Mouse (Mus musculus) G1E (cell line): ENCODE measurements around the gene Aldob. TPM values are rescaled to one million over a fixed set of nuclear protein-coding genes. Genes with fewer than 3 reads are reported as not detected.
A peak's percentile ranks its signal among the peaks of the same experiment; 100 is the strongest.

Experiments
- ATAC-seq: 2 replicates; pipeline ENCODE4 v1.8.0; 2016; ENCODE audit warnings: mild to moderate bottlenecking; ENCODE audit not compliant: insufficient number of reproducible peaks, poor library complexity, low FRiP score, severe bottlenecking; ENCODE audit errors: extremely low read depth
- DNase-seq: peaks from one replicate; pipeline ENCODE4 v3.0.0; 2012; ENCODE audit warnings: low spot score
- H3K27me3 ChIP-seq: 2 replicates; pipeline ENCODE4 v1.6.1; 2012; ENCODE audit warnings: mild to moderate bottlenecking, low read length, inconsistent platforms; ENCODE audit not compliant: insufficient read depth
- H3K36me3 ChIP-seq: replicated peaks from 2 replicates; pipeline ENCODE3; 2012; ENCODE audit warnings: mild to moderate bottlenecking, inconsistent platforms
- H3K4me1 ChIP-seq: 2 replicates; pipeline ENCODE4 v1.6.1; 2012; ENCODE audit warnings: low read depth, low read length, inconsistent platforms, mixed read lengths; ENCODE audit not compliant: insufficient read depth
- H3K4me3 ChIP-seq: 2 replicates; pipeline ENCODE4 v1.5.1; 2012; ENCODE audit warnings: low read depth, mild to moderate bottlenecking, inconsistent platforms, low read length, moderate library complexity, mixed read lengths
- H3K9me3 ChIP-seq: replicated peaks from 2 replicates; pipeline ENCODE4 v1.6.1; 2012; ENCODE audit warnings: inconsistent platforms
- CTCF ChIP-seq: IDR thresholded peaks from 2 replicates; pipeline ENCODE4 v1.5.1; 2012; ENCODE audit warnings: low read depth, low read length, inconsistent platforms, mixed read lengths
- GATA1 ChIP-seq: IDR thresholded peaks from 2 replicates; pipeline ENCODE4 v1.6.1; 2012; ENCODE audit warnings: borderline replicate concordance, low read length, inconsistent platforms, mixed read lengths
- GATA2 ChIP-seq: IDR thresholded peaks from 2 replicates; pipeline ENCODE4 v1.6.1; 2012; ENCODE audit warnings: low read depth, low read length, inconsistent platforms, borderline replicate concordance
- POLR2AphosphoS5 ChIP-seq: IDR thresholded peaks from 2 replicates; pipeline ENCODE4 v1.6.1; 2012; ENCODE audit warnings: low read depth, low read length, inconsistent platforms; ENCODE audit not compliant: insufficient replicate concordance
- TAL1 ChIP-seq: conservative IDR thresholded peaks from 2 replicates; pipeline ENCODE4 v1.6.1; 2012; ENCODE audit warnings: low read depth, low read length, inconsistent platforms, mixed read lengths
- polyA plus RNA-seq: library from polyadenylated mRNA; stranded (reverse); fragments of >175 nt; gene quantifications from 2 replicates; pipeline ENCODE4 v1.2.3, GENCODE M21; 2012
- total RNA-seq, 2 experiments: library from RNA; stranded (forward) in 1 of 2; stranded (reverse) in 1 of 2; fragments of 200-1000 nt in 1 of 2; fragments of >200 nt in 1 of 2; fragmentation: Nextera tagmentation in 1 of 2; gene quantifications; 2 replicates each; pipeline ENCODE4 v1.2.3; 2014 to 2017

The Aldob gene
- total and polyA plus RNA-seq, 3 experiments: 0.44 TPM; not detected in 2

DNA sequence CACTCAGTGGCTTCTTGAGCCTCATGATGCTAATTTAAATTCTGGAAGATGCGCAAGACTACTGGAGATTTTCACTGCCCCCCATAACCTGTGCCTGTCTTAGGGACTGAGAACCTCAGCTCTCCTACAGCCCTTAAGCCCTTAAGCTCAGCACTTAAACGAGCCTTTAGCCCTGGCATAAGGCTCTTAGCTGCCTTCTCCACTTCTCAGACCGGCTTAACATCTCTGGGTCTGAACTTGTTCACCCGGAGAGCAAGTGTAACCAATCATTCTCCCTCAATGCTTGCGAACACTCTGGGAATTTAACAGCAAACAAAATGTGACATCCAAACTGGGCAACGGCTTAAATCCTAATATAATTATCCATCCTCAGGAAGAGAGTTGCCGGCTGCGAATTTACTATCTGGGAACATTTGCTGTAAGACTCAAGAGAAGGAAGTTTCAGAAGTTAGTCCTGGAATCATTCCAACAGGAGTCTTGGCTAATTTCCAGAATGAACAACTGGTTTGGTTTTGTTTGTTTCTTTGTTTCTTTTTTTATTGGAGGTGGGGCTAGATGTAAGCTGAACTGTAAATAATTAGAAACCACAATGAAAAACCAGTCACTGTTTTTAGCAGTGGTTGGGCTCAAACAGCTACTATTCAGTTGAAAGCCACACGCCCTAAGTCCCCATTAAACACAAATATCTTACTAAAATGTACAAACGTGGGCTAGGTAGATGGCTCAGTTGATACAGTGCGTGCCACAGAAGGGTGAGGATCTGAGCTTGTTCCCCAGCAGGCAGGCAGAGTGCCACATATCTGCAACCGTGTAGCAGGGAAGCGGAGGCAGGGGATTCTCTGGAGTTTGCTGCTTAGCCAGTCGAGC, 34.9 kb upstream of the Aldob start:
- TF ChIP-seq TAL1 (no peak), POLR2AphosphoS5 (no peak), GATA2 (no peak), GATA1 (no peak), CTCF (no peak)
- H3K9me3 ChIP-seq: no peaks in the 10 kb centered on the region
- peak overlapping the region; percentile 58; the same call in 1 of the 2 replicates for H3K4me3 ChIP-seq
- ATAC-seq (no peak), DNase-seq (no peak)
- H3K27me3 ChIP-seq: no peaks in the 10 kb centered on the region
- H3K4me1 ChIP-seq: peaks cover 68% of the 10 kb centered on the region
- peaks cover 55% of the 10 kb centered on the region for H3K36me3 ChIP-seq

DNA sequence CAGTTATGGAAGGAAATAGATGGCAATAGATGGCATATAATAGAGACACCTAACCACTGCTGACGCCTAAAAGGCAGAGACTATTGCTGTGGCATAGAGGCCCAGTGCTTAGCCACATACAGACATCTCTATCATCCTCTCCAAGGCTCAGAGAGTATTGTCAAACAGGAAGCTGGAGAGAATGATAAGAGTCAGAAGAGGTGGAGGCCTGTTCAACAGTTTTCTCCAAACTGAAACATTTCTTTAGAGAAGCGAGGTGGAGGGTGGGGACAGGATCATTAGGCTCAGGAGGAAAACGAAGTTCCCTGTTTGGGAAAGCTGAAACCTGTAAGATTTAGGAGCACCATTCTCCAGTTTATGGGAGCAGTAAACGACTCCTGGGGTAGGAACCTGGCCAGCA, 31.9 kb upstream of the Aldob start:
- TF ChIP-seq GATA2: no peak
- peak; percentile 62 for TF ChIP-seq TAL1
- TF ChIP-seq GATA1: no peak
- Histone ChIP-seq H3K4me1 (peaks cover 65% of the 10 kb centered on the region), H3K9me3 (no peaks in the 10 kb centered on the region), H3K4me3 (peak overlapping the region; percentile 60; the same call in 1 of the 2 replicates), H3K36me3 (peaks cover 27% of the 10 kb centered on the region), H3K27me3 (no peaks in the 10 kb centered on the region)
- ATAC-seq (peak; percentile 97), DNase-seq (peak; percentile 20)

DNA sequence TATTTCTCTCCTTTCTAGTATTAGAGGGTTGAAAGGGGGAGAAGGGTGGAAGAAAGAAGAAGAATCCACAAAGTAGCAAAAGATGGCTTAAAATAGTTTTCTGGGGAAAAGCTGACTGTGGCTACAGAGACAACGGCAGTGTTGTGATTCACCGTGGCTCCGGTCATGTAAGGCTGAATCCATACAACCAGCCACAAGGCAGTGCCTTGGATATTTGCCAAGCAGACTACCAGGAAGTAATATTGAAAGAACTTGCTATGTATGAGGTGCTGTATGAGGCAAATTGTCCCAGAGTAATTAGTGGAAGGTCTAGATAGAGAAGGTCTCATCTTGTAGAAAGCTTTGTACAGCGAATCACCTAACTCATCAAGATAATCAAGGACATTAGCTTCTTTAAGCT, 22.8 kb upstream of the Aldob start:
- no peak for ATAC-seq
- no peak for DNase-seq
- no peak for TF ChIP-seq GATA1
- no peak for TF ChIP-seq CTCF
- TF ChIP-seq TAL1: no peak
- TF ChIP-seq GATA2: no peak
- no peak for TF ChIP-seq POLR2AphosphoS5

DNA sequence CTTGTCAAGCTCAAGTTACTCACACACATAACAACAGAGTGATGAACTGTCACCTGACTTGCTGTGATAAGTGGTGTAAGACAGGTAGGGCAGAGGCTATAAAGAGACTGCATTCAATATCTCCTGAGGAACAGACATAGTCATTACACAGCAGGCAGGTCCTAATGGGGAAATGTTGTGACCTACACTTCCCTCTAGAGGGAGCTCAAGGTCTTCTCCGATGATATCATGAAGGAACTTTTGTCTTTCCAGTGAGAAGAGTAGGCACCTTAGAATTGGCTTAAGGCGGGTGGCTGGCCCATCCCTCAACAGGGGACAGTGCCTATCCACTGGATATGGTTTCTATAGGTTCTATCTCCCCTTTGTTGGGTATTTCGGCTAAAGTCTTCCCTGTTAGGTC, 18.3 kb upstream of the Aldob start:
- peaks cover 14% of the 10 kb centered on the region for H3K27me3 ChIP-seq
- DNase-seq (peak; percentile 60), ATAC-seq (peak; percentile 88)
- H3K4me1 ChIP-seq: peaks cover 14% of the 10 kb centered on the region
- no peaks in the 10 kb centered on the region for H3K9me3 ChIP-seq
- H3K4me3 ChIP-seq: no peak overlapping the region
- no peaks in the 10 kb centered on the region for H3K36me3 ChIP-seq
- TF ChIP-seq CTCF (peak; percentile 74), GATA1 (no peak)

More for the DNA sequence above, 22.8 kb upstream of the Aldob start:
- H3K4me1 ChIP-seq: peaks cover 14% of the 10 kb centered on the region
- H3K4me3 ChIP-seq: no peak overlapping the region
- no peaks in the 10 kb centered on the region for H3K36me3 ChIP-seq
- H3K27me3 ChIP-seq: no peaks in the 10 kb centered on the region
- no peaks in the 10 kb centered on the region for H3K9me3 ChIP-seq

DNA sequence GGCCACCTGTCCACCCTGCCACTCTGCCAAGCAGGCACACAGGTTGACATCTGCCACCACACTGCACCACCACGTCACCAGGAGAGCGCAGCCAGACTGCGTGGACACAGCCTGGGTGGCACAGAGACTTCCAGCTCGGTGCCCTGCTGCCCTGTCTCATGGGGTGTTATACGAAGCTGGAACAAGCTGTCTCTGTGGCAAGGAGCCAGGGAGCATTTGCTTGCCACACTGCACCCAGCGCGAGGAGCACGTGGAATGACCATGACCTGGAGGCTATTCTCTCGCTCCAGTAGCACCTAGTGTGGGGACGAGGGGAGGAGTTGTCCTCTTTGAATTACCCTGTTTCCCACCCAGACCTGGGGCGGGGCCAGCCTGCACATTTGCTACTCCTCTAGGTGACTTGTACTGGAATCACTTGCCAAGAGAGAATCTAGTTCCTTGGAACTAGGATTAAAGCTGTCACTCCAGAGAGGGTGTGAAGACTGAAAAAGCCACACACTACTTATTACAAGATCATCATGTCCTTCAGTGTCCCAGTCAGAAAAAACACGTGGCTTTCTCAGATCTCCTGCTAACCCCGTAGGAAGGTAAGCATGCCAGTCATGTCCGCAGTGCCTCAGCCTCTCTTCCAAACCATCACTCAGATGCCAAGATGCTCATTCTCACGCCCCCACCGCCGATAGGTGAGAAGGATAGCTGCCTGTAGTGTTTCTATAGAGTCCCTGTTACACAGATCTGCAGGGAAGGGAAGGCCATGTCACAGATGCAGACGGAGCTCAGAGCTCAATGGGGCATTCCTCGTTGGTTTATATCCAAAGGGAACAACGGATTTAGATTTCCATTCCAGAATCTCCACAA, 10.8 kb upstream of the Aldob start:
- no peaks in the 10 kb centered on the region; the same call in 1 of the 2 replicates for H3K4me1 ChIP-seq
- no peak for ATAC-seq
- H3K4me3 ChIP-seq: no peak overlapping the region
- no peak for DNase-seq
- no peaks in the 10 kb centered on the region for H3K36me3 ChIP-seq
- peaks cover 16% of the 10 kb centered on the region for H3K27me3 ChIP-seq
- TF ChIP-seq CTCF: no peak
- TF ChIP-seq GATA1: no peak
- TF ChIP-seq GATA2: no peak
- TF ChIP-seq TAL1: no peak
- TF ChIP-seq POLR2AphosphoS5: no peak
- no peaks in the 10 kb centered on the region for H3K9me3 ChIP-seq

DNA sequence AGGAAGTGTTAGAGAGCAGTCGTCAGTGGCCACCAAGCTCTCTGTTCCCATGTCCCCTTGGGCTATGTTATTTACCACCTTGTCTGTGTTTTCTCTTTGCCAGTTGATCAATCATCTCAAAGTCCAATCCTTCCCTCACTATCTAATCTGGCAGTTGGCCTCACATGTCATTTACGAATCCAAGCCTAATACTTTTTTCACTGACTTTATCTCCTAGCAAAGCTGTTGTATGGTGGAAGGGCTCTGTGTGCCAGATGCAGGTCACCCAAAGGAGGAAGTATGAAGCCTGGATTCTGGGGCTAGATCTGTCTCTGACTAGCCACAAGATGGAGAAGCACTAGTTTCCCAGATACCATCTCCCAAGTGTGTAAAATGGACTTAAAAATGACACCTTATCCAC, 8.8 kb upstream of the Aldob start:
- H3K9me3 ChIP-seq: no peaks in the 10 kb centered on the region
- ATAC-seq: no peak
- no peak overlapping the region for H3K4me3 ChIP-seq
- H3K4me1 ChIP-seq: no peaks in the 10 kb centered on the region; the same call in 1 of the 2 replicates
- peaks cover 18% of the 10 kb centered on the region for H3K27me3 ChIP-seq
- TF ChIP-seq GATA2: no peak
- TF ChIP-seq TAL1: no peak
- no peak for TF ChIP-seq GATA1
- TF ChIP-seq CTCF: no peak
- no peak for TF ChIP-seq POLR2AphosphoS5
- DNase-seq: no peak
- H3K36me3 ChIP-seq: no peaks in the 10 kb centered on the region
